Mouse (Mus musculus) neural tube, embryonic 14.5 days (tissue): ENCODE measurements at regions not wholly inside any gene's neighbourhood (a gene's known extent, or its start where the extent isn't known, plus 50 kb on each side); places are given as distances from the start of the nearest gene placed in this dataset.

Experiments
- ATAC-seq: fragments of 200-750 bp; cut with Nextera tagmentation; 2 replicates; pipeline ENCODE4 v1.8.0; 2017; ENCODE audit warnings: low read depth, mild to moderate bottlenecking, moderate TSS enrichment, moderate library complexity
- H3K27ac ChIP-seq: fragments of 300-500 bp; sonication (generic); 2 replicates; pipeline ENCODE4 v1.5.1; 2014; ENCODE audit warnings: low read depth, mild to moderate bottlenecking, control low read depth, low read length, moderate library complexity, mixed read lengths
- H3K27me3 ChIP-seq: fragments of 300-500 bp; sonication (generic); 2 replicates; pipeline ENCODE4 v1.6.1; 2014; ENCODE audit warnings: low read length; ENCODE audit not compliant: control insufficient read depth, insufficient read depth
- H3K36me3 ChIP-seq: fragments of 300-500 bp; sonication (generic); 2 replicates; pipeline ENCODE4 v1.6.1; 2014; ENCODE audit warnings: low read length, mixed read lengths; ENCODE audit not compliant: control insufficient read depth, insufficient read depth
- H3K4me1 ChIP-seq: fragments of 300-500 bp; sonication (generic); 2 replicates; pipeline ENCODE4 v1.6.1; 2014; ENCODE audit warnings: low read length; ENCODE audit not compliant: control insufficient read depth, insufficient read depth
- H3K4me2 ChIP-seq: fragments of 300-500 bp; sonication (generic); 2 replicates; pipeline ENCODE4 v1.6.1; 2014; ENCODE audit warnings: mild to moderate bottlenecking, low read depth, low read length, control low read depth
- H3K4me3 ChIP-seq: fragments of 300-500 bp; sonication (generic); 2 replicates; pipeline ENCODE4 v1.5.1; 2014; ENCODE audit warnings: low read depth, low read length, control low read depth, mixed read lengths
- H3K9ac ChIP-seq: fragments of 300-500 bp; sonication (generic); replicated peaks from 2 replicates; pipeline ENCODE4 v1.6.1; 2014; ENCODE audit warnings: low read depth, mild to moderate bottlenecking, control low read depth, low read length, mixed read lengths
- H3K9me3 ChIP-seq: fragments of 300-500 bp; sonication (generic); 2 replicates; pipeline ENCODE4 v1.6.1; 2016; ENCODE audit warnings: low read length; ENCODE audit not compliant: control insufficient read depth
- WGBS: fragments of 180-500 bp; shearing (Covaris S2); extraction: QIAGEN DNeasy Blood & Tissue Kit; methylation state at CpG from one replicate; pipeline ENCODE4 v1.1.7; 2014; 5-methylcytosine and 5-hydroxymethylcytosine counted together

DNA sequence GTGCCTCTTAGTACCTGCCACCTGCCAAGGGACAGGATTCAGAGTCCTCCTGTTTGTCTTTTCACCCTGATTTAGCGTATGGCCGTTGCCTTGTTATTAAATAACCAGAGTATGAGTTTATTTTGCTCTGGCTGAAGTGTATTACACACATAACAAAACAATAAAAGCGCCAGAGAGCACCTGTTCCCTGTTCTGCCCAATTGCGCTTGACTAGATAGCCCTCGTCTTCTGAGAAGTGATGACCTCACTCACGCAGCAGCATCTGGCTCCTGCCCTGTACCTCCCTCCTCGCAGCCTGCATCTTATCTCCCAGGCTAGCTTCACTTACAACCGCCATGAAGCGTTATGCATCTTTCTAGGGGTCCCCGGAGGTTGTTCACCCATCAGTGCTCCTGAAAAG, 346.5 kb downstream of the Wdr11 start:
- no peak overlapping the region for H3K9ac ChIP-seq
- WGBS, result 78% methylated on average over 10 of the region's 10 CpGs
- no peak for ATAC-seq
- no peaks in the 10 kb centered on the region for H3K36me3 ChIP-seq
- no peaks in the 10 kb centered on the region for H3K27me3 ChIP-seq
- H3K4me2 ChIP-seq, result no peak overlapping the region
- H3K4me1 ChIP-seq, result no peaks in the 10 kb centered on the region
- no peak overlapping the region for H3K27ac ChIP-seq
- H3K4me3 ChIP-seq, result no peak overlapping the region
- no peaks in the 10 kb centered on the region for H3K9me3 ChIP-seq

DNA sequence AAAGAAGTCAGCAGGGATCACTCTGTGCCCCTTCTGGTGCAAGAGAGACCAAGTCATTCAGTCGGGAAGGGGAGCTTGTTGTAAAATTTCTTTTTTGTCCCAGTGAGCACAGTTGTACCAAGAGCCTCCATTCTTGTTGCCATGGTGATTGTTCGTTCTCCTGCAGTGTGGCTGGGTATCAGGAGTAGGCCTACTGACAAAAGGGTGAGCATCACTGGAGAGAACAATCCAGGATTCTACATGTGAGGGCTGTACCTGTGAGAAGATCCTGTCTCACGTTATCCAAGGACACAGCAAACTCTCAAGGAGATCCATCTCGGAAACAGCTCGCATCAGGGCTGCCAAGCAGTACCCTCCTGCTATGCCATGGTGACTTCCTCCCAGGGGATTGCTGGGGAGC, 347.6 kb downstream of the Wdr11 start:
- no peaks in the 10 kb centered on the region for H3K27me3 ChIP-seq
- no peak overlapping the region for H3K27ac ChIP-seq
- 71% methylated on average over 5 of the region's 5 CpGs for WGBS
- no peaks in the 10 kb centered on the region for H3K4me1 ChIP-seq
- H3K4me3 ChIP-seq, result no peak overlapping the region
- H3K9ac ChIP-seq, result no peak overlapping the region
- no peak overlapping the region for H3K4me2 ChIP-seq
- no peaks in the 10 kb centered on the region for H3K9me3 ChIP-seq
- no peak for ATAC-seq
- no peaks in the 10 kb centered on the region for H3K36me3 ChIP-seq

DNA sequence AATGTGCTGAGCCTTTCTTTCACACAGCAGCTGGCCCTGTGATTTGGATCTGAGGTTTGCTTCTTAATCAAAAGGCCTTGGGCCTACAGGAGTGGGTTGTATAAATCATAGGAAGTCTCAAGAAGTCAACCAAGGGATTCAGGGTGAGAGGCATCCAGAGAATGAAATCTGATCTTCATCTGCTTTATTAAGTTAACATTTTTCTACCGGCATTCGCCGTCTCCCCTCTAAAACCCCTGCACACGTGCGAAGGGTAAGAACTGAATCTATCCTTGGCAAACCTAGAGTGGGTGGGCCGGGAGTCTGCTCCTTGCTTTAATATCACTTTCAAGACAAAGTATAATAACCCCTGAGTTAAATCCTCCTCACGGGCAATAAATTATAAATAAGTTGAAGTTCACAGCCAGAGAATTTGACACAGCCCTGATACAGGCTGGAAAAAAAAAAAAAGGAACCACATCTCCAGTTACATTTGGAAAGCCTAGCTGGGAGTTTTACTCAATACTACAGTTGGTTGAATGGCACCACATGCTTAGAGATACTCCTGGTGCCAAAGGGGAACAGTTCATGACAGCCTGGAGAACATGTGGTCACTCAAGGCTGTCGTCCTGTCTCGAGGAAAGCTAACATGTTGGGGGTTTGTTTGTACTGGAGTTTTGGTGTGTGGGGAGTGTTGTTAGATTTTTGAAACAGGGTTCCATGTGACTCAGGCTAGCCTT, 349.8 kb downstream of the Wdr11 start:
- no peak for ATAC-seq
- no peak overlapping the region for H3K9ac ChIP-seq
- H3K36me3 ChIP-seq, result no peaks in the 10 kb centered on the region
- no peaks in the 10 kb centered on the region for H3K4me1 ChIP-seq
- H3K9me3 ChIP-seq, result no peaks in the 10 kb centered on the region
- no peaks in the 10 kb centered on the region for H3K27me3 ChIP-seq
- H3K4me2 ChIP-seq, result no peak overlapping the region
- no peak overlapping the region for H3K4me3 ChIP-seq
- WGBS, result 85% methylated on average over 9 of the region's 9 CpGs
- H3K27ac ChIP-seq, result no peak overlapping the region

DNA sequence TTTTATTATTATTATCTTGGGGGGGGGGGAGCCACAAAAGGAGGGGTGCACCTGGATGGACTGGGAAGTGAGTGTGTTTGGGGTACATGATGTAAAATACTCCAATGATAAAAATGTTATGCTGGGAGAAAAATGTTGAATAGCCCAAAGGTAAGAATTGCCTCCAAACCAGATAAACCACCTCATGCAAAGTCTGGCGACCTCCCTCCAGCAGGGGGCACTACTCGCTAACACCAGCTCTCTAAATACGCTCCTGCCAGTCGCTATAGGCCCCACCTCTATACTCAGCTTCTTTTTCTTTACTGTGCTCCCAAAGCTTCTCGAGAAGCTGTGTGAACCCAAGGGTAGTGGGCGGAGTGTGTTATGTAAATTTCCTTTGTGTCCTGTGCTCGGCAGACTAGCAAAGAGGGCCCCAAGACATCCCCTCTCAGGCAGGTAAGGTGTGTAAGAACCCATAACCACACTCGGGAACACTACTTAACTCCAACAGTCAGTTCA, 357.0 kb downstream of the Wdr11 start:
- Histone ChIP-seq H3K36me3 (no peaks in the 10 kb centered on the region), H3K27ac (no peak overlapping the region), H3K4me2 (no peak overlapping the region), H3K9ac (no peak overlapping the region), H3K9me3 (no peaks in the 10 kb centered on the region), H3K27me3 (no peaks in the 10 kb centered on the region), H3K4me3 (no peak overlapping the region), H3K4me1 (no peaks in the 10 kb centered on the region)
- ATAC-seq, result no peak
- 68% methylated on average over 8 of the region's 8 CpGs for WGBS

DNA sequence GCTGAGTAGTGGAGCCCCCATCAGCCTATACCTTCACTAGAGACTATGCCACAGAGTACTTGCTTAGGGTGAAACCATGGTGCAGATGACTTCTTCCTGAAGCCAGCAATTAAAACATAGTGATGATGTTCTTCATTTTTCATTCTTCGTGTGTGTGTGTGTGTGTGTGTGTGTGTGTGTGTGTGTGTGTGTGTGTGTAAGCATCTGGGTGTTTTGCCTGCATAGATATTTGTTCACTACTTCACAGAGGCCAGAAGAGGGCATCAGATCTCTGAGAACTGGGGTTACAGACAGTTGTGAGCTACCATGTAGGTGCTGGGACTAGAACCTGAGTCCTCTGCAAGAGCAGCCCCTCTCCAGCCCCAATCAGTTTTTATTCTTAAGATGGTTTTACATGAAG, 358.8 kb downstream of the Wdr11 start:
- ATAC-seq, result no peak
- Histone ChIP-seq H3K27me3 (no peaks in the 10 kb centered on the region), H3K9ac (no peak overlapping the region), H3K4me2 (no peak overlapping the region), H3K36me3 (no peaks in the 10 kb centered on the region), H3K4me3 (no peak overlapping the region), H3K4me1 (no peaks in the 10 kb centered on the region), H3K27ac (no peak overlapping the region), H3K9me3 (no peaks in the 10 kb centered on the region)
- WGBS, result 94% methylated on average over 1 of the region's 1 CpGs

DNA sequence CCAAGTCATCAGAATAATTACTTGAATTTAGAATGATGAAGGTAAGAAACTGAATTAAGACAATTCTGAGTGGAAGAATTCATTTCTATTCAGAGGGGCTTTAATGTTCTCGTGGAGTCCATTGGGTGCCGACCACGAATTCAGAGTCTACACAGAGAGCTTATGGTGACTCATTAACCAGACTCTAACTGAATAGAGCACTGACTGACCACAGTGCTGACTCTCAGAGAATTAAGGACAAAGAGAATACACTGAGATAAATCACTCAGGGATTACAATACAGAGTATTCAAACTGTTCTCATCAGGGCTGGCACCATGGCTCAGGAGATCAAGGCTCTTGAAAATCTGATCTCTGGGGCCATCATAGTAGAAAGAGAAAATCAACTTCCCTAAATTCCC, 366.7 kb downstream of the Wdr11 start:
- H3K27ac ChIP-seq, result no peak overlapping the region
- WGBS, result 14% methylated on average over 3 of the region's 3 CpGs
- no peaks in the 10 kb centered on the region; the same call in 1 of the 2 replicates for H3K4me1 ChIP-seq
- no peaks in the 10 kb centered on the region for H3K9me3 ChIP-seq
- H3K4me2 ChIP-seq, result no peak overlapping the region
- H3K36me3 ChIP-seq, result no peaks in the 10 kb centered on the region
- no peak overlapping the region for H3K9ac ChIP-seq
- no peak for ATAC-seq
- no peak overlapping the region for H3K4me3 ChIP-seq
- no peaks in the 10 kb centered on the region for H3K27me3 ChIP-seq

DNA sequence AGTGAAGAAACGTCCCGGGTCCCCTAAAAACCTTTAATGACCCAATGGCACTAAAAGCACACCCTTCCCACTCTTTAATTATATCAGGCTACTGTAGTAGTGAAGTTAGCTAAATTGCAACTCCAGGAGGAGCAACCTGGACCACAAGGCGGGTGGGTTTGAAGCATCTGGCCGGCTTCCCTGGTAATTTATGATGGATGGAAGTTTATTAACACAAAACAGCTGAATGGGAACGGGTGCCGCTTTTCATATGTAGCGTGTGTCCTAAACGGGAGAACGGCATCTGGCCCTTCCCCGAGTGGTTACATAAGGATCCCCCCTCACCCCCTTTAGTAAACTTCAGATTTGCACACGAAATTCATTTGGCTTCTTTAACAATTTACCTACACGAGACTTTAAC, 370.9 kb downstream of the Wdr11 start:
- Histone ChIP-seq H3K4me3 (no peak overlapping the region), H3K4me1 (no peaks in the 10 kb centered on the region; the same call in 1 of the 2 replicates), H3K4me2 (no peak overlapping the region), H3K9ac (no peak overlapping the region), H3K27me3 (no peaks in the 10 kb centered on the region), H3K36me3 (no peaks in the 10 kb centered on the region), H3K9me3 (no peaks in the 10 kb centered on the region), H3K27ac (no peak overlapping the region)
- 34% methylated on average over 12 of the region's 12 CpGs for WGBS
- no peak for ATAC-seq

DNA sequence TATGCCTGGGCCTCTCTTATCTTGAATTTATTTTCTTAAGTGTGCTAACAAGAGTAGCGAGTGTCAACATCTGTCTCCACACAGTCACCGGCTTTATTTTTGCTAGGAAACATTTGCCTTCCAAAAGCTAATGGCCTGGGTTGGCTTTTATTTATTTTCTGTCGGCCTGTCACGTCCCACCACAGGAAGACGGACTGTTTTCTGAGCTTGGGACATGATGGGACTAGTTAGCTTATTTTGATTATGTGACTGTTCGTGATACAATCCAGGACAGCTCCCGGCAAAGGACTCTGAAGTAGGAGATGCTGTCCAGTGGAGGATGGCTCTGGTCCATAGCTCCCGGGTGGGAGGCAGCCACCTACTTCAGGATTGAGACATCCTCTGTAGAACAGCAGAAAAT, 372.5 kb downstream of the Wdr11 start:
- no peaks in the 10 kb centered on the region; the same call in 1 of the 2 replicates for H3K4me1 ChIP-seq
- H3K27me3 ChIP-seq, result no peaks in the 10 kb centered on the region
- H3K27ac ChIP-seq, result no peak overlapping the region
- no peaks in the 10 kb centered on the region for H3K36me3 ChIP-seq
- no peaks in the 10 kb centered on the region for H3K9me3 ChIP-seq
- H3K4me2 ChIP-seq, result no peak overlapping the region
- no peak for ATAC-seq
- no peak overlapping the region for H3K9ac ChIP-seq
- H3K4me3 ChIP-seq, result no peak overlapping the region
- 87% methylated on average over 8 of the region's 8 CpGs for WGBS

DNA sequence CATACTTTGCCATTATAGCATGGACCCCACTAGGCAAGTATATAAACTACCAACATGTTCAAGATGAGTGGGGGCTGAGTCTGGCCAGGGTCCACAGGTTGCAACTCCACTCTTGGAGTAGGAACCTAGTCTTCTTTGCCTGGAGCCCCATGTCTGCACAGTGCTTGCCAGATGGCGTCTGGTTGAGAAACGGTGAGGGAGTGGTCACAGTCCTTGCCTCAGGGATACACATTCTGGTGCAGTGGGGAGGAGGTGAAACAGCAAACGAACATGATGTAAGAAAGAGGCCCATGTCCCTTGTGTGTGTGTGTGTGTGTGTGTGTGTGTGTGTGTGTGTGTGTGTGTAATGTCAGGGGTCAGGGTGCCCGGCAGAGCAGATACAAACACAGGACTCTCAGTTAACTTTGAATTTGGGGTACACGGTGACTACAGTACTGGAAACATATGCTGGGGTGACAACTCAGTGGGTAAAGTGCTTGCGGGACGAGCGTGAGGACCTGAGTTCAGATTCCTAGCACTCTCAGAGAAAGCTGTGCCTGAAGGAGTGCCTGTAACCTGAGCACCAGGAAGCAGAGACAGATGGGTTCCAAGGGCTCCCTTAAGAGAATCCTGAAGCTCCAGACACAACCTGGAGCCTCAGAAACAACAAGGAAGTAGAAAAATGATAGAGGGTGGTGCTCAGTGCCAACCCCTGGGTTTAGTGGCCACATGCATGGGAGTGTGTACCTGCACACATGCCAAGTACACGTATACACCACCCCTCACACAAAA, 373.8 kb downstream of the Wdr11 start:
- Histone ChIP-seq H3K27me3 (no peaks in the 10 kb centered on the region), H3K9ac (no peak overlapping the region), H3K4me3 (no peak overlapping the region), H3K4me2 (no peak overlapping the region), H3K9me3 (no peaks in the 10 kb centered on the region), H3K27ac (no peak overlapping the region), H3K4me1 (no peaks in the 10 kb centered on the region; the same call in 1 of the 2 replicates), H3K36me3 (no peaks in the 10 kb centered on the region)
- ATAC-seq, result no peak
- WGBS, result 82% methylated on average over 9 of the region's 9 CpGs
